Mouse (Mus musculus) kidney, adult 11 months (tissue): ENCODE results near the gene Dlgap3.
A peak's percentile ranks its signal among the peaks of the same experiment; 100 is the strongest.

Source experiments
- DNase-seq: peaks from one replicate; pipeline ENCODE4 v3.0.0; 2022

Dlgap3 gene

DNA sequence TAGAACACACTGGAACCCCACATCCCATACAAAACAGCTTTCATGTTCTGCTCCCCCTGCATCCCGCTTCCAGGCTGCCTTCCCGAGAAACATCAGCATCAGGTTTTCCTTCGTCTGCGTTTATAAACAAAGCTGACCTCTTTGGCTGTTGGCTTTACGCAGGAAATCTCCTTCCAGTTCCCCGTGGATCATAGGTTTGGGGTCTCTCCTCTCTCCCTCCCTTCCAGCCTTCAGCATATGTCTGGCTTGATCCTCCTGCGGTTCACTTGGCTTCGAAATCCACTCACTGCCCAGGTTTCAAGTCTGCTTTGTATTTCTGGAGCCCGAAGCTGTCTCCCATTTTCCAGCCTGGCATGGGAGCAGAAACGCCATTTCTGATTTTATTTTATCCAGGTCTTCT lies 54.3 kb downstream of the Dlgap3 start:
- DNase-seq, result no peak

DNA sequence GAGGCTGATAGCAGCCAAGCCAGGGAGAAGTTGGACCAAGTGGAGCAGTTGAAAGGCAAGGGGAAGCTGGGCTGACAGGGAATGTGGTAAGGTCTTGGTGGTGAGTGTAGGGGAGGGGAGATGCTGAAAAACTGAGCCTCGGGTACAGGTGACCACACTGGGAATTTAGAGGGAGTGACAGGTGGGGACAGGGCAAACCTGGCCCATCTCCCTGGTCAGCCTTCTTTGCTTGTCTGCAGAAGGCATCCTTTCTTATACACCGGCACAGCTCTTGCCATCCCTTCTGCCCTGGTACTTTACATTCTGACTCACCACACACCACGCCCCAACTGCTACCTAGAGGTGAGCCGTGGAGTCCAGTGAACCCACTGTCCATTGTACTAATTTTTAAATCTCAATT lies 54.8 kb downstream of the Dlgap3 start:
- DNase-seq, result no peak

DNA sequence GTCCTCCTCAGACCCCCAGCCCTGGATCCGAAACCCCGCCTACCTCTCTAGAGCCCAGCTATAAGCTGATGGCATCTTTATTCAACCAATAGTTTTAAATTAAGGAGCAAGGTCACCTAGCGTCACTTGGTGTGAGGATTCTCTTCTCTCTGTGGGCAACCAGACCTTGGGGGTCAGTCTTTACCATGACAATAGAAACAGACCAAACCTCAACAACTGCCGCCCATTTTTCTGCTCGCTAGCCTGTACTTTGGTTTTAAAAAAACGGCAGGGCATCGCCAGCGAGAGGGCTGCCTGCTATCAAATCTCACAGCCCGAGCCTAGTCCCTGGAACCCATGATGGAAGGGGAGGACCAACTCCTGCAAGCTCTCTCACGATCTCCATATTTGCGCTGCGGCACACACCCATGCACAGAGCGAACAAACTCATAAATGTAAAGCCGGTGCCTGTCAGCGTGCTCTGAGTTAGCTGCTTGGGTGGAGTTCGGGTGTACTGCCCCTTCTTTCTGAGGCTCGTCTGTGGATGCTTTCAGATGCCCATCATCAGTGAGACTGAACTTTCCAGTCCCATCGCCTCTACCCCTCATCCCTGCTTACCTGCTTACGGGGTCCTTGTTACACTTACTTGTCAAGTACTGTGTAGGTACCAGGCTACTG lies 55.6 kb downstream of the Dlgap3 start:
- DNase-seq, result no peak

GRCm38 (mm10) chr4:127226067-127226466 lies 57.1 kb downstream of the Dlgap3 start:
- DNase-seq, result no peak

DNA sequence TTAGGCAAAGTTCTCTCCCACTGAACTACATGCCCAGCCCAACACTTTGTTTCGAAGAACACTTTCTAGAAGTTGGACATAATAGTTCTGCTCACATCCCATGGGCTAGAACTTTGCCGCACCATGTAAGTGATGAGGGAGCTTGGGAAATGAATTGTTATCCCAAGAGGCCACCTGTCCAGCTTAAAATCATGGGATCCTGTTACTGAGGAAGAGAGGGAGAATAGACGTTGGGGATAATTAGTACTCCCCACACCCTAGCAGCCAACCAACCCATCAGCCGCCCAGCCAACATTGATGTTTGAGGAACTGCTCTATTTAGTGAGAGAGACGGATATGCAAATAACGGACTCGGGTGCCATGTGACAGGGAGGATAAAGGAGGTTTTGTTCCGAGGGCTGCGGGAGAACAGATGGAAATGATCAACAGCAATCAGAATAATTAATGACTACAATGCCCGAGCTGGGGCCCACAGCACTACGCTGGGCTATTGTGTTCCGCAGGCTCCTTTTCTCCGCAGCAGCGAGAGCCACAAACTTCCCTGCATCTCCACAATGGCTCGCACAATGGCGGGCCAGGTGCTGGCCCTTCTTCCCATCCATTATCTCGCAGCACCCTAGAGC lies 58.2 kb downstream of the Dlgap3 start:
- no peak for DNase-seq

GRCm38 (mm10) chr4:127232028-127232427 lies 63.0 kb downstream of the Dlgap3 start:
- DNase-seq, result no peak

DNA sequence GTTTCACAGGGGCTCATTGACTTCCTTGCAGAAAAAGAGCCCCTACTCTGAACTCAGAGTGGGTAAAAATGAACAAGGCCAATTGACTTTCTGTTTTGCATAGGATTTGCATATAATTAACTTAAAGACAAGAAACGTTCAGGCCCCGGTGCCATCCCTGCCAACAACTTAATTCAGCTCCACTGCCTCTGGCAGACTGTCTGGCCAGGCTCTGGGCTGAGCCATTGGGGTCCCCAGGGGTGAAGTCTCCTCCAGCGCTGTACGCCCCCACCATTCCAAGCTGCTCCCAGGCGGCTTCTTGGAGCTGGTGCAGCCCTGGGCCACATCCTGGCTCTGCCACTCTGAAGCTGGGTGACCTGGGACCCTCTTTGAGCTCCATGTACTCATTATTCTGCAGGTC lies 63.5 kb downstream of the Dlgap3 start:
- no peak for DNase-seq

GRCm38 (mm10) chr4:127233416-127234125 lies 64.6 kb downstream of the Dlgap3 start:
- no peak for DNase-seq

- DNase-seq, result peak; percentile 71
Measured at GRCm38 (mm10) chr4:127235742-127236487, 66.9 kb downstream of the Dlgap3 start.

- no peak for DNase-seq
Measured at GRCm38 (mm10) chr4:127236631-127237030, 67.6 kb downstream of the Dlgap3 start.

GRCm38 (mm10) chr4:127237271-127237670 lies 68.3 kb downstream of the Dlgap3 start:
- no peak for DNase-seq

- DNase-seq, result no peak
Measured at GRCm38 (mm10) chr4:127242696-127243095, 73.7 kb downstream of the Dlgap3 start.

- DNase-seq, result peak; percentile 97
Measured at GRCm38 (mm10) chr4:127243552-127243951, 74.5 kb downstream of the Dlgap3 start, which contains the start of gene Smim12. TSS of gene Smim12 (plus strand) at chr4:127243784.

DNA sequence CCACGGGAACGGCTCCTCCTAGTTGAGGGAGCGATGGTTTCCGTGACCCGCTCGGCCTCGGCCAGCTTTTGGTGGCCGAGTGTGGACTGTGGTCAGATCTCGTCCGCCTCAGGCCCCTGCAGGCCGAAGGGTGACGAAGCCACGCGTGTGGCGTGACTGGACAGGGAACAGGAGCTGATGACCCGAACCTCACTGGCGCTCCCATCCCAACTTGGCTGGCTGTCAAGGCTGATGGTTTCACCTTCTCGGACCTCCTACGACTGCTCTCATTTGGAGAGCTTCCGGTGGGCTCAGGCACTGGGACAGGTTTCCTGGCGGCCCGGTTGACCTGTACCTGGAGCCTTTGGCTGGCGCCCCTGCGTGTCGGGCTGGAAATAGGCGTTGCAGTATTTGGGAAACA lies 74.9 kb downstream of the Dlgap3 start:
- no peak for DNase-seq

DNA sequence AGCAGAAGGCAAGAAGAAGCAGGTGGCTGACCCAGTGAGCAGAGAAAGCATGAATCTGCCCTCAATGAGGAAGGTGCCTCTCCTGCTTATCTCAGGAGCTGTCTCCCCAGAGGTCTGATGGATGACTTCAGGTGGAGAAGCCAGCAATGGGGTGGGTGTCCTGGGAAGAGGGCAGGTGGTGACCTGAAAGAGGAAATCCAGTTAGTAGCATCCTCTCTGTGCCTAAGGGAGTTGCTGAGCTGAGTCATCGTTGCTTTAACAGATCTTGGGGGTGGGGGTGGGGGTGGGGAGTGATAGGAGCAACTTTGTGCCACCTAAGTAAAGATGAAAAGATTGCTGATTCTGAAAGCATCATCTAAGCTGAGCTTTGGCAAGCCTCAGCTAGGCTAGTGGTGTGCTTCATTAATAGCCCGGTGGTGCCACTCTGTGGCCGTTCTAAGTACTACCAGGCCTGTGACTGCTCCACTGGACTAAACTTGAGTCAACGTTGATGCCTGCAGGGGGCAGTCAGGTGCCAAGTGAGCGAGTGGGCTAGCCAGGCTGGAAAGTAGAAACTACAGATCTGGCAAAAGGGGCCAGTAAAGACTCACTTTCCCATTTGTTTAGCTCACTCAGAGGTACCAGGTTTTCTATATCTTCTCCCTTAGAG lies 80.8 kb downstream of the Dlgap3 start:
- DNase-seq, result peak; percentile 92

- DNase-seq, result peak; percentile 75
Measured at GRCm38 (mm10) chr4:127251963-127252585, 83.1 kb downstream of the Dlgap3 start.

DNA sequence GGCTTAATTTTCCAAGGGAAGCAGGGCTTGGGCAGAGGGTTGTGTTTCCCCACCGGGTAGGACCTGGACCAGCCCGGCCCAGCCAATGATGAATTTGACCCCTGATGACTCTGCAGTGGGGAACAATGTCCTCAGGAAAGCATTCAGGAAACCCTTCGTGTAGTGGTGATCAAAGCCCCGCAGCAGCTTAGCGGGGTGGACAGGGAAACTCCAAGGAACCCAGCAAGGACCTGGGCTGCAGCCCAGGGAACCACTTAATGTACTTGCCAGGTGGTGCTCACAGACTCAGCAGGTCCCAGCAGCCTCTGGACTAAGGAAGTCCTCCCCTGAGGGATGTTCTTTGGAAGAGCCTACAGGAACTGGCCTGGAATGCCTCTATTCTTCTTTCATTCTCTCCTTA lies 87.7 kb downstream of the Dlgap3 start:
- DNase-seq, result no peak

- peak; percentile 36 for DNase-seq
Measured at GRCm38 (mm10) chr4:127258186-127258897, 89.3 kb downstream of the Dlgap3 start.

GRCm38 (mm10) chr4:127261601-127262000 lies 92.6 kb downstream of the Dlgap3 start:
- no peak for DNase-seq

DNA sequence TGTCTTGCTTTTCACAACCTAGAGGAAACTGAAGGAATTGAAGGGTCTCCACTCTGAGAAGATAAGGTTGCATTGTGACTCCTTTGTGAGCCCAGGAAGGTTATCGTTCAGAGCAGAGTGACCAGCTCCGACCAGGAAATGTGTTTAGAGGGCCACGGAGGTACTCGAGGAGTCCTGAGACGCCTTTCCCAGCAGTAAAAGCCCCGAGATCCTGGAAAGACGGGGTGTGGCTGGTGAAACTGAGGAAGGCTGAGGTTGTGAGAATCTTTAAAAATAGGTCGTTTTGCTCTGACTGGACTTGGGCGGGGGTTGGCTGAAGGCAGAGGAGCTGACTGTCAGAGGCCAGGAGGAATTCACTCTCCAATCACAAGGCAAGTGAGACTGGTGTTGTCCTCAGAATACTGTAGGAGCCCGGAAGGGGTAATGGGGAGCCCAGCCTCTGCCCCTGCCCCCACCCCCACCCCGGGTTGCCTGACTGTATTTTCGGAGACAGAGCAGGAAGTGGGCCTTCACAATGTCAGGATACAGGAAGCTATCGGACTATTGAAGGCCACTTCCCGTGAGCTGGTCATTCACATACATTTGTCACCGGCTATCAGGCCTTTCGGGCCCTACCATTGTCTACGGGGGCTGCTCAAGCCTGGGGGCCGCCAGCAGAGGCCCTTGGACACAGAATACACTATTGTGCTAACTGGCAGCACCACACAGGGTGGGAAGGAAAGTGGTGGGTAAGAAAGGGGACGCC lies 94.6 kb downstream of the Dlgap3 start:
- peak; percentile 48 for DNase-seq

DNA sequence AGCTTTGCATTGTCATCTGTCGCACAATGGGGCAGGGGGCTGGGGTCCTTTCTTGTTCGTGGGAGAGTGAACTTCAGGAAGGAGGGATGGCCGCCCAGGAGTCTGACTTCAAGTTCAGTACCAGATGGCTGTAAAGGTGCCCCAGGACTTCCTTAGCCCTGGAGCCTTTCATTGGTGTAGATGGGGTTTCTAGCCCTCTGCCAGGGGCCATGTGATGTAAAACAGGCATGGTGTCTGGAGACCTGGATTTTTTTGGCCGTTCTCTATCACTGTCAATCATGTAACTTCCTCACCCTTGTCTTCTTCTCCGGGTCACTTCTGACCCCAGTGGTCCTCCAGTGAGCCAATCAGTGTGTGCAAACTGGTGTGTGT lies 95.2 kb downstream of the Dlgap3 start:
- DNase-seq, result no peak
